Mouse (Mus musculus) small intestine, adult 2 months (tissue): ENCODE measurements around the gene Prl8a1. TPM values are rescaled to one million over a fixed set of nuclear protein-coding genes. Genes with fewer than 3 reads are reported as not detected.

ENCODE experiments used
- H3K27ac ChIP-seq: fragments of 200-500 bp; 2 replicates; pipeline ENCODE4 v1.5.1; 2012; ENCODE audit warnings: low read depth, low read length, control low read depth, inconsistent platforms; ENCODE audit not compliant: insufficient read depth
- H3K27me3 ChIP-seq: fragments of 200-500 bp; 2 replicates; pipeline ENCODE4 v1.6.1; 2012; ENCODE audit warnings: mild to moderate bottlenecking, moderate library complexity, low read length, inconsistent platforms; ENCODE audit not compliant: control insufficient read depth, insufficient read depth
- H3K36me3 ChIP-seq: fragments of 200-500 bp; 2 replicates; pipeline ENCODE4 v1.6.1; 2012; ENCODE audit warnings: mild to moderate bottlenecking, low read length, control low read depth, inconsistent platforms; ENCODE audit not compliant: control insufficient read depth, insufficient read depth
- H3K4me1 ChIP-seq: fragments of 200-500 bp; 2 replicates; pipeline ENCODE4 v1.6.1; 2012; ENCODE audit warnings: low read length, inconsistent platforms, mixed read lengths; ENCODE audit not compliant: control insufficient read depth, insufficient read depth, insufficient read length
- H3K4me3 ChIP-seq: fragments of 200-500 bp; 2 replicates; pipeline ENCODE4 v1.5.1; 2012; ENCODE audit warnings: low read depth, mild to moderate bottlenecking, control low read depth, inconsistent platforms, low read length, moderate library complexity
- CTCF ChIP-seq: fragments of 200-500 bp; IDR thresholded peaks from 2 replicates; pipeline ENCODE4 v1.5.1; 2012; ENCODE audit warnings: low read depth, mild to moderate bottlenecking, control low read depth, inconsistent platforms, low read length, moderate library complexity, mixed read lengths; ENCODE audit not compliant: insufficient replicate concordance, insufficient read length; ENCODE audit errors: extremely low read depth
- POLR2A ChIP-seq: fragments of 200-500 bp; IDR thresholded peaks from 2 replicates; pipeline ENCODE4 v1.6.1; 2012; ENCODE audit warnings: low read depth, mild to moderate bottlenecking, control low read depth, inconsistent platforms, low read length, moderate library complexity
- WGBS: fragments of 180-500 bp; shearing (Covaris S2); methylation state at CpG from one replicate; pipeline ENCODE4 v1.1.7; 2018; 5-methylcytosine and 5-hydroxymethylcytosine counted together
- polyA plus RNA-seq: library from polyadenylated mRNA; depleted of rRNA; stranded (reverse); fragments of >200 nt; gene quantifications from 2 replicates; pipeline ENCODE4 v1.2.3, GENCODE M21; 2012; rRNA removed

The Prl8a1 gene
- polyA plus RNA-seq, result not detected in 2 replicates

GRCm38 (mm10) chr13:27582071-27582470, at the start of gene Prl8a1:
Gene Prl8a1 (minus strand): TSS chr13:27582171.
- 70% methylated on average over 2 of the region's 2 CpGs for WGBS
- Histone ChIP-seq H3K36me3 (no peaks in the 10 kb centered on the region), H3K27ac (no peak within 1 kb of the TSS), H3K27me3 (no peaks in the 10 kb centered on the region), H3K4me3 (no peak within 1 kb of the TSS), H3K4me1 (no peaks in the 10 kb centered on the region)
- TF ChIP-seq CTCF (no peak), POLR2A (no peak)

- TF ChIP-seq CTCF (no peak), POLR2A (no peak)
- Histone ChIP-seq H3K27ac (no peak within 1 kb of the TSS), H3K27me3 (no peaks in the 10 kb centered on the region), H3K4me1 (no peaks in the 10 kb centered on the region), H3K4me3 (no peak within 1 kb of the TSS), H3K36me3 (no peaks in the 10 kb centered on the region)
- WGBS, result 58% methylated on average over 4 of the region's 4 CpGs
These were observed 28.5 kb upstream of the Prl8a1 start, which contains the start of gene Prl7b1 for GRCm38 (mm10) chr13:27610482-27610881. Gene Prl7b1 (minus strand): TSS chr13:27610582.

GRCm38 (mm10) chr13:27564506-27564905, 17.5 kb downstream of the Prl8a1 start, which contains the start of gene Prl8a9:
Gene Prl8a9 (minus strand): TSS chr13:27564606.
- TF ChIP-seq POLR2A, result no peak
- no peak for TF ChIP-seq CTCF
- H3K36me3 ChIP-seq, result no peaks in the 10 kb centered on the region
- H3K27ac ChIP-seq, result no peak within 1 kb of the TSS
- no peak within 1 kb of the TSS for H3K4me3 ChIP-seq
- WGBS, result 74% methylated on average over 2 of the region's 2 CpGs
- H3K4me1 ChIP-seq, result no peaks in the 10 kb centered on the region
- no peaks in the 10 kb centered on the region for H3K27me3 ChIP-seq

GRCm38 (mm10) chr13:27553336-27553735, 28.6 kb downstream of the Prl8a1 start:
- Histone ChIP-seq H3K4me3 (no peak overlapping the region), H3K4me1 (no peaks in the 10 kb centered on the region), H3K36me3 (no peaks in the 10 kb centered on the region), H3K27me3 (no peaks in the 10 kb centered on the region), H3K27ac (no peak overlapping the region)
- TF ChIP-seq POLR2A, result no peak
- no peak for TF ChIP-seq CTCF

Other genes starting within 250 kb of the Prl8a1 start
- not detected in 2 replicates for gene Prl8a2, start 236.5 kb downstream of the Prl8a1 start, polyA plus RNA-seq
- gene Prl2b1, start 191.3 kb downstream of the Prl8a1 start, polyA plus RNA-seq, result not detected in 2 replicates
- not detected in 2 replicates for gene Prl8a6, start 143.5 kb downstream of the Prl8a1 start, polyA plus RNA-seq
- not detected in 2 replicates for gene Prl8a8, start 69.0 kb downstream of the Prl8a1 start, polyA plus RNA-seq
- gene Prl8a9, start 17.6 kb downstream of the Prl8a1 start, polyA plus RNA-seq, result not detected in 2 replicates
- not detected in 2 replicates for gene Prl7b1, start 28.4 kb upstream of the Prl8a1 start, polyA plus RNA-seq
- gene Prl7a1, start 60.3 kb upstream of the Prl8a1 start, polyA plus RNA-seq, result not detected in 2 replicates
- not detected in 2 replicates for gene Prl7a2, start 85.9 kb upstream of the Prl8a1 start, polyA plus RNA-seq
- gene Prl7d1, start 134.6 kb upstream of the Prl8a1 start, polyA plus RNA-seq, result not detected in 2 replicates
- not detected in 2 replicates for gene Prl7c1, start 198.6 kb upstream of the Prl8a1 start, polyA plus RNA-seq
- gene Prl2a1, start 219.5 kb upstream of the Prl8a1 start, polyA plus RNA-seq, result not detected in 2 replicates